Mouse (Mus musculus): ENCODE data around the gene Slx4ip. TPM values are rescaled to one million over a fixed set of nuclear protein-coding genes. Genes with fewer than 3 reads are reported as not detected.

Gene Slx4ip
- polyA plus RNA-seq, 1 experiment from 2014 or later = 14.6 TPM

DNA sequence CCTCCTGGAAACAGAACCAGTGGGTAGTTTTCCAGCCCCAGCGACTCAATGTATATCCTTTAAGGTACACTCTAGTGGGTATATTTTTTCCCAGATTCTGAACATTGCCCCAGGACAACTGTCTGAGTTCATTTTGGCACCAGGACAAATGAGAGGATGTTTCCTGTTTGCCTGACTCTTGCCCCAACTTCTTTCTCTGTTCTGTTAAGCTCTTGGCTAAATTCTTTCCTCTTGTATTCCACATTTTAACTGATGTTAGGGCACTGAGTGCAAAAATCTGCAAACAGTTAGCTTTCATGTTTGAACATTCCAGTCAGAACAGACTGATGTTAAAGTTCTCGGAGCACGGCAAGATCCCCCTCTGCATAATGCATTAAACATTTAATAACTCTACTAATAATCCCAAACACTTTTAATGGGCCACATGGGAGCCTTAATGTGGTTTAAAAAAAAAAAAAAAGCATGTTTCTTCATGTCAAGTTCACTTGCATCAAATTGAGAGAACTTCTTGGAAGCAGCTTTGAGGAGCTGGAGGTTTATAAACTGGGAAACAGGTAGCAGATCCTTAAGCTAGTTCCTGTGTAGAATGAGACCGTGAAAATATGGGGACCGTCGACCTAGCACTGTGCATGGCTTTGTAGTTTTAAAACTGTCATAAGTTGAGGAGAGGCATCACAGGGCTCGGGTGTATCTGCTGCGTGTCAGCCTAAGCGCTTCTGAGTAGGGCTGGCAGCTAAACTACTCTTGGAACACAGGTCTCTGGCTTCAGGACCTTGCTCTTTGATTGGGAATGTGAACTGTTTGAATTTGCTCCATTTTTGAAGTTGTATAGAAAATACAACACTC lies 64.9 kb downstream of the Slx4ip start:
- H3K9me3 ChIP-seq = no peaks in the 10 kb centered on the region
- no peak overlapping the region for H3K27ac ChIP-seq
- no peak overlapping the region for H3K4me3 ChIP-seq
- no peaks in the 10 kb centered on the region for H3K27me3 ChIP-seq
- WGBS = 82% methylated on average over 9 of the region's 9 CpGs
- H3K9ac ChIP-seq = no peak overlapping the region
- peaks cover 3% of the 10 kb centered on the region; the same call in 1 of the 2 replicates for H3K4me1 ChIP-seq (replicated peaks)
- no peaks in the 10 kb centered on the region for H3K36me3 ChIP-seq
- no peak for ATAC-seq (ENCODE audit: low FRiP score)
- no peak overlapping the region for H3K4me2 ChIP-seq

DNA sequence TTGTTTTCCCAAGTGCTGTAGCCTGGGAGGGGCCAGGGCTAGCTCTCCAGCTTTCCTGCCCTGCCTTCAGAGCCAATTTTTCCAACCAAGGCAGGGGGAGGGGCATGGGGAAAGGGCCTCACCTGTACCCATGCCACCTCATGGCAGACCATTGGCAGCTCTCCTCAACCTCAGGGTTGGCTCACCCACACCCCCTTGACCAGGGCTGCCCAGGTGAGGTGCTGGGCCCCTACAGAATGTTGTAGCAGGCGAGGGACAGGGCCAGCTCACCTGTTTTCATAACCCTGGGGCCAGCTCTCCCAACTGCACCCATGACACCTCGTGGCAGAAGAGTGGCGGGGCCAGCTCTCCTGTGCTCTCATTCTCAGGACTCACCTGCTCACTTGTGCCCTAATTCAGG lies 67.7 kb downstream of the Slx4ip start:
- H3K36me3 ChIP-seq = no peaks in the 10 kb centered on the region
- 78% methylated on average over 3 of the region's 3 CpGs for WGBS
- H3K4me3 ChIP-seq = no peak overlapping the region
- H3K9me3 ChIP-seq = no peaks in the 10 kb centered on the region
- H3K4me1 ChIP-seq (replicated peaks) = peaks cover 3% of the 10 kb centered on the region; the same call in 1 of the 2 replicates
- H3K4me2 ChIP-seq = no peak overlapping the region
- no peak overlapping the region for H3K9ac ChIP-seq
- no peak overlapping the region for H3K27ac ChIP-seq
- ATAC-seq (ENCODE audit: low FRiP score) = no peak; the same call in 1 of the 2 replicates
- no peaks in the 10 kb centered on the region for H3K27me3 ChIP-seq

DNA sequence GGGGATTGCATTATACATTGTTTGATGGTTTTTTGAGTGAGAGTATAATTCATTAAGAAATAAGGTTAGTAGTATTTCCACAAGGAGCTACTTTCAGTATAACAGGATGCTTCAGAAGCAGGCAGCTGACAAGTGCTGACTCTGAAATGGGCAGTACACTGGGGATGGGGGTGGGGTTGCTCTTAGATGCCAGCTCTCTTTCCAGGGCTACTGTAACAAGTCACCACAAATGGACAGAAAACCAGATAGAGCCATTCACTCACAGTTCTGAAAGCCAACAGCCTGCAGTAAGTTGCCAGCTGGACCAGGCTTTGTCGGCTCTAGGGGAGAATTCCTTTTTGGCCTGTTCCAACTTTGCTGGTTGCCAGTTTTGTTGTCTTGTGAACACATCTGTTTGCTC lies 84.8 kb downstream of the Slx4ip start:
- H3K27ac ChIP-seq = no peak overlapping the region
- no peaks in the 10 kb centered on the region for H3K9me3 ChIP-seq
- no peak for ATAC-seq (ENCODE audit: low FRiP score)
- no peaks in the 10 kb centered on the region for H3K27me3 ChIP-seq
- no peak overlapping the region for H3K9ac ChIP-seq
- 76% methylated on average over 1 of the region's 1 CpGs for WGBS
- no peaks in the 10 kb centered on the region for H3K36me3 ChIP-seq
- H3K4me3 ChIP-seq = no peak overlapping the region
- H3K4me1 ChIP-seq (replicated peaks) = 0 out of 2 replicates have a peak, but pooled peaks cover 3% of the 10 kb centered on the region
- H3K4me2 ChIP-seq = no peak overlapping the region

DNA sequence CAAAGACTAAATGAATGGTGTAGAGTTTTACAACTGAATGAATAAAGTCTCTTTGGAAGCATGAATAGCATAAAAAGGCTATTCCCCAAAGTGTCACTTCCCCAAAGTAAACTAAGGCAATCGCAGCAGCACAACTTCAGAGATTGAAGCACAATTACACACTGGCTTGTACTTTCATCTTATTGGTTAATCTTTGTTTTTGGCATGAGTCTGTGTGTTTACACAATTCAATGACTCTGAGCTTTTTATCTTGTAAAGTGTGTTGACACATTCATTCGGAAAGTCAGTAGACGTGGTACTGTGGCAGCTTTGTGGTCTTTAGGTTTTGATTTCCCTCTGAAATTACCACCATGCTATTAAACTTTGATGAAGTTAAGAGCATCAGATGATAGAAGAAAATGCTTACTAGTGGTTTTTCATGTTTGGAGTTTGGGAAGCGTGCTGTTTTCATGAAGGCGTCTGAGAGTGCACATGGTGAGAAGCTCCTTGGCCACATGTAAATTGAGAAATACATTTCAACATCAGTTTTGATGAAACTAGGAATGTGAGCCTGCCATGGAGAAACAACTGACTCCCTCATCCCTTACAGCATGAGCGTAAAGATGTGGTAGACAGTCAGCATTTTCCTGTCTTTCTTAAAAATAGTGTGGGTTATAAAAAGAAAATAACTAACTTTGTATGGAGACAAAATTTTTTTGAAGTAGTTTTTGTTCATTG lies 88.2 kb downstream of the Slx4ip start:
- H3K4me1 ChIP-seq (replicated peaks) = peaks cover 13% of the 10 kb centered on the region
- ATAC-seq (ENCODE audit: low FRiP score) = no peak
- H3K4me2 ChIP-seq = no peak overlapping the region
- H3K27me3 ChIP-seq = no peaks in the 10 kb centered on the region
- no peaks in the 10 kb centered on the region for H3K9me3 ChIP-seq
- H3K9ac ChIP-seq = no peak overlapping the region
- WGBS = 84% methylated on average over 6 of the region's 6 CpGs
- no peaks in the 10 kb centered on the region for H3K36me3 ChIP-seq
- H3K27ac ChIP-seq = no peak overlapping the region
- H3K4me3 ChIP-seq = no peak overlapping the region

DNA sequence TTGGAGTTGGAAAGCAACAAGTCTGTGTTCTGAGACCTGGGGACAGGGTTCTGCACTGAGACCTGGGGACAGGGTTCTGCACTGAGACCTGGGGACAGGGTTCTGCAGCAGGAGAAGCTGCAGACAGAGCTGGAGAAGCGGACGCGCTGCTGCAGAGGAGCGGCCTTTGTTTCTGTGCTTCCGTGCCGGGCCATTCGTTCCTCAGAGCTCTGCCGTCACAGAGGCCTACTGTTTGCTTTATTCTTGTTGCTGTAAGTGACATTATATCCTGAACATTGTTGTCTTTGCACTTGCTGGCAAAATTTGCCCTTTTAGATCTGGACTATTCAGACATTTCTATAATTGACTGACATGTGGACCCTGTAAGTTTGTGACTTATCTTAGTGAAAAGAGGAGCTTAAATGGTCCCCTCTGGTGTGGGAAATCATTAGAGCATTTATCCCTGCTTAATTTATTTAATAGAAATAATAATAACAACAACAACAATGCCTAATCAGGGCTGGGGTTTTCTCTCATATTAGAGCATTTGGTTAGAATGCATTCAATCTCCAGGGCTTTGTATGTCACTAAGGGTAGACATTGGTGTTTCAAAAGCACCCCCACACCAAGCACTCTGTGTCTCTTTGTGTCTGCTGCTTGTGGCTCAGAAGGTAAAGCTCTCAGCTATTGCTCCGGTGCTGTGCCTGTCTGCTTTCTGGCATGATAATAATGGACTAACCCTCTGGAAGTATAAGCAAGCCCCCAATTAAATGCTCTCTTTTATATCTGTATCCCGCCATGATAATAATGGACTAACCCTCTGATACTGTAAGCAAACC lies 90.3 kb downstream of the Slx4ip start:
- 30% methylated on average over 10 of the region's 10 CpGs for WGBS
- Histone ChIP-seq H3K36me3 (no peaks in the 10 kb centered on the region), H3K9ac (no peak overlapping the region), H3K27me3 (no peaks in the 10 kb centered on the region), H3K9me3 (no peaks in the 10 kb centered on the region), H3K4me1 (replicated peaks) (peaks cover 11% of the 10 kb centered on the region), H3K4me2 (no peak overlapping the region), H3K4me3 (no peak overlapping the region), H3K27ac (peak overlapping the region; percentile 45; the same call in 1 of the 2 replicates)
- peak; percentile 62; the same call in 1 of the 2 replicates for ATAC-seq (ENCODE audit: low FRiP score)

DNA sequence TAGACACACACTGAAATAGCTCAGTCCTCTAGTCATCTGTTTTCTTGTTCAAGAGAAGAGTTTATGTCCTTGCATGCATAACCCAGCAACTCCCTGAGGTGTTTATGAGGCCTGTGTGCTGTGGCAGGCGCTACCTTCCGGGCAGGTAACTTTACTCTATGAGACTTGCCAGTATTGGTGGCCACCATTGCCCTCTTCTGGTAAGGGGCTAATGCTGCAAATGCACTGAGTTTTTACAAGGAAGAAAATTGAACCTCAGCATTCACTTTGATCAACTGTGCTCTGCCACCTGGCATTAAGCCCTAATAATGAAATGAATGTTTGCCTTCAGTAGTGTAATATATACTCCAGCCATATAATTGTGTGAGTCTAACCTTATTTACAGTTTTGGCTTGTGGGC lies 92.9 kb downstream of the Slx4ip start:
- no peaks in the 10 kb centered on the region for H3K36me3 ChIP-seq
- H3K4me3 ChIP-seq = no peak overlapping the region
- ATAC-seq (ENCODE audit: low FRiP score) = no peak
- no peaks in the 10 kb centered on the region for H3K9me3 ChIP-seq
- WGBS = 87% methylated on average over 2 of the region's 2 CpGs
- no peaks in the 10 kb centered on the region for H3K27me3 ChIP-seq
- no peak overlapping the region for H3K4me2 ChIP-seq
- H3K9ac ChIP-seq = no peak overlapping the region
- no peak overlapping the region for H3K27ac ChIP-seq
- H3K4me1 ChIP-seq (replicated peaks) = peaks cover 11% of the 10 kb centered on the region

DNA sequence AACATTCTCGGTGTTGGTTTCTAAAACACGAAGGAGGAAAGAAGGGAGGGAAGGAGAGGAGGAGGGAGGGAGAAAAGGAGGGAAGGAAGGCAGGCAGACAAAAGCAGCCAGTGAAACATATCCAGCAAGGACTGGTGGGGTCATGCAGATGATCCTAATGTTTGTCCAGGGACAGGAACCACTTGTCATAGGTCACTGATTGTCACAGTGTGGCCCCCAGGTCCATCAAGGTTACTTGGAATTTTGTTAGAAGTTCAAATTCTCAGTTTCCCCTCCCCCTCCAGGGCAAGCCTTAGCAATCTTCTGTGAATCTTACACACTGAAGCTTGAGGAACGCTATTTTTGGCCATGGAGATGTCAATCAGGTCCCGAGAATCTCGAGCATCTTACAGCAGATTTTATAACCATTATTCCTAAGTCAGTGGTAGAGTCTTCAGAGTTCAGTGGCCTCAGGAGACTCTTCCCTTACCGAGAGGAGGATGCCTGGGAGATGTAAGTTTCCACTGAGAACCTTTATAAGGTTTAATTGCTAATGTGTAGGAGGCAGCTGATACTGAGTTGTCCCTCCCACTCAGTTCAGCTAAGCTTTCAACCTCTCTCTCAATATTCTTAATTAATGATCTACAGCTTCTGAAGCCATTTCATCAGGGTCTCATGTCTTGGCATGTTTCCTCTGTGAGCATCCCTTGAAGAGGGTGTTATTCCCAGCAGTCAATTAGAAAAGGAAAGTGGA lies 95.1 kb downstream of the Slx4ip start:
- no peak overlapping the region for H3K27ac ChIP-seq
- peaks cover 7% of the 10 kb centered on the region for H3K4me1 ChIP-seq (replicated peaks)
- H3K4me2 ChIP-seq = no peak overlapping the region
- 80% methylated on average over 6 of the region's 6 CpGs for WGBS
- H3K27me3 ChIP-seq = no peaks in the 10 kb centered on the region
- no peaks in the 10 kb centered on the region for H3K9me3 ChIP-seq
- H3K4me3 ChIP-seq = no peak overlapping the region
- ATAC-seq (ENCODE audit: low FRiP score) = no peak
- H3K9ac ChIP-seq = no peak overlapping the region
- H3K36me3 ChIP-seq = no peaks in the 10 kb centered on the region

DNA sequence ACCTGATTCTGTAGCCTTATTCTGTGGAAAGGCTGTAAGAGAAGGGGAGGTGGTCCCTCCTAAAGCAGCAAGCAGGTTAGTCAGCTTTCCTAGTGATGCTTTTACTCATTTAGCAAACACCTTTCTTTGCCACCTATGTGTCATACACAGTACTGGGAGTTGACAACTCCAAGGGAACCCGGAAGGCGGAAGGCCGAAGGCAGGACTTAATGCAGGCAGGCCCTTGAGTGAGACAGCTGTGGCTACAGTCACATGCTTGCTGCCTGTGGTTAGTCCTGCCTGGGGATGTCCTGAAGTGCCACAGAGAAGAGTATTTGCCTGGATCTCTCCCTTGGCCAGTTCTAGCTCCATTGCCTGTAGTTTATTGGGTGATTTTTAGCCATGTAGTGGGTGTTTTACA lies 102.1 kb downstream of the Slx4ip start:
- Histone ChIP-seq H3K27me3 (no peaks in the 10 kb centered on the region), H3K4me2 (no peak overlapping the region), H3K9me3 (no peaks in the 10 kb centered on the region), H3K36me3 (no peaks in the 10 kb centered on the region), H3K4me1 (replicated peaks) (no peaks in the 10 kb centered on the region), H3K4me3 (no peak overlapping the region), H3K9ac (no peak overlapping the region), H3K27ac (no peak overlapping the region)
- WGBS = 93% methylated on average over 3 of the region's 3 CpGs
- no peak for ATAC-seq (ENCODE audit: low FRiP score)

DNA sequence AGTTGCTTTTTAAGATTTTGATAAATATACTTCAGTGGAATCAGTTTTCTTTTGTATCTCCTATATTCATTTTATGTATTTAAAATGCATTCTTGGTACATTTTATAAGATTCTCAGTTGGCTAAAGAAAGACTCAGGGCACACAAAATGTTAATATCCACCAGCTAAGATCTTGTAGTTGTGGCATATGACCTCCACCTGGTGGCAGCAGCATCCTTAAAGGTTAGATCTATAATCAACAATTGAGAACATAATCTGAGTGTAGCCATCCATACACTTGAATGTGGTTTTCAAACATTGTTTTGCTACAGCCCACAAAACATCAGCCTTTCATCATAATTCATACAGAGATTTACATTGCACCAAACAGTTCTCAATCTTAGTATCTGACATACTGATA lies 106.1 kb downstream of the Slx4ip start:
- Histone ChIP-seq H3K27ac (no peak overlapping the region), H3K4me3 (no peak overlapping the region), H3K27me3 (no peaks in the 10 kb centered on the region), H3K9ac (no peak overlapping the region), H3K36me3 (no peaks in the 10 kb centered on the region), H3K4me1 (replicated peaks) (no peaks in the 10 kb centered on the region), H3K4me2 (no peak overlapping the region), H3K9me3 (no peaks in the 10 kb centered on the region)
- ATAC-seq (ENCODE audit: low FRiP score) = peak; percentile 46; the same call in 1 of the 2 replicates

DNA sequence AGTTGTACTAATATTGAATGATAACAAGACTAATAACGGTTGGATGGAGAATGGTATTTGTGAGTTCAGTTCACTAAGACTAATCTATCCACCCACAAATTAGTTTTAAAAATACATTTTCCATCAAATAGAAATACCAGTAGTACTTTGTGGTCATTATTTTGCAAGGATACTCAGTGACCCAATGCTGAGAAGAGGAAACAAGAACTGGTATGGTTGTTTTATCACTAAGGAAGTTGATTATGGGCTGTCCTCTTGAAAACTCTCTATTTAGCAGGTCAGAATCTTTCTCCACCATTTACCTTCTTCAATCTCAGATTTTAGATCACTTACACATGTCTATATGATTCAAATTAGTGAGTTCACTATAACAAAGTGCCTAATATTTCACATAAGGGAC lies 111.0 kb downstream of the Slx4ip start:
- 100% methylated on average over 1 of the region's 1 CpGs for WGBS
- no peak for ATAC-seq (ENCODE audit: low FRiP score)
- H3K4me2 ChIP-seq = no peak overlapping the region

DNA sequence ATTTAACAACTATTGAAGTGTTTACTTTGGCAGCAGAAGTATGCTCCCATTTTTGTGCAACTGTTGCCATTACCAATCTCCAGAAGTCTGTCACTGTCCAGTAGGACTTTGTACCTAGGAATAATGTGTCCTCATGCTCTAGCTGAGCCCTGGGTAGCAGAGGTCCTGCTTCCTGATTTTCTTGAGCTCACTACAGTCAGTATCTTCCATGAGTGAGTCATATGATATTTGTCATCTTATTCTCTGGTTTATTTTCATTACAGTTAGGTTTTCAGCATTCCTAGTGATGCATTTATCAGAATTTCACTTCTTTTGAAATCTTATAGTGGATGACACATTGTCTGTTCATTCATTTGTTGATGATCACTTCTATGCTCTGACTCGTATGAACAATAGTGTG lies 115.6 kb downstream of the Slx4ip start:
- Histone ChIP-seq H3K9ac (no peak overlapping the region), H3K4me2 (no peak overlapping the region), H3K9me3 (no peaks in the 10 kb centered on the region), H3K27ac (no peak overlapping the region), H3K4me1 (replicated peaks) (no peaks in the 10 kb centered on the region), H3K36me3 (no peaks in the 10 kb centered on the region), H3K4me3 (no peak overlapping the region), H3K27me3 (no peaks in the 10 kb centered on the region)
- 78% methylated on average over 1 of the region's 1 CpGs for WGBS
- ATAC-seq (ENCODE audit: low FRiP score) = no peak

More for the DNA sequence above, 111.0 kb downstream of the Slx4ip start:
- Histone ChIP-seq H3K4me1 (replicated peaks) (no peaks in the 10 kb centered on the region), H3K27ac (no peak overlapping the region), H3K4me3 (no peak overlapping the region), H3K36me3 (no peaks in the 10 kb centered on the region), H3K9ac (no peak overlapping the region), H3K9me3 (no peaks in the 10 kb centered on the region), H3K27me3 (no peaks in the 10 kb centered on the region)
